Mouse (Mus musculus): ENCODE measurements around the gene Dlx2.

DNA sequence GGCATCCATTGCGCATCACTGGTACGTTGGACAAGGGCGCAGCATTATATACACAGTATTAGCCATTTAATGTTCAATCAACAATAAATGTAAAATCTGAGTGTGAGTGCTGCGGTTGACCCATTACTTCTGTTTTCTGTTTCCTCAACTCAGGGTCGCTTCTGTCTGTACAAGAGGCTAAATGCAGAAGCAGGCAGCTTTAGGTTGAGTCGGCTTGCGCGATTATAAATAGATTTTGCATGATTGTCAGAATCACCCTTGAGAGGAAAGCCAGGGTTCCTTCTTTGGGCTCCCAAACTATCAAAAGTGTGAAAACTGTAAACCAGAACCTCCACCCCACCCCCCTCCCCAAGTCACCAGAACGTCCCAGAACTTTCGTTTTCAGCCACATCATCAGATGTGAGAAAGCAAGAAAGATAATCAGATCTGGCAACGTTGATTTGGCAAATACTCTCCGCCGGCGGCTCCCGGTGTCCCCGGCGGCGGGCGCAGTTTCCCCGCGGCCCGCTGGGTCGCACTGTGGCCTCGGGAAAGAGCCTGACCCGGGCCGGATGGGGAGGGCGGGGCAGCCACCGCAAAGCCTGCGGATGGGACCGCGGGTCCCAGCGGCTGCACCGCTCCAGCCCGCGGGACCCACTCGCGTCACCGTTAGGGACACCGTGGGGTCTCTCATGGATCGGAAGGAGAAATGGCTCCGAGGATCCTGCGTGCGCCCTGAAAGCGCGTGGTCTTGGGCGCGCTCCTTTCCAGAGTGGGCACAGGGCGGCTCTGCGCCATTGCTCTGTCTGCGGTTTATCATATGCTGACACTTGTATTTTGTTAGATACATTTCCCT is 34.3 kb upstream of the Dlx2 start:
- peak; percentile 71 for TF ChIP-seq CTCF (IDR thresholded peaks at IDR 0.05)
- no peak for TF ChIP-seq EP300 (IDR thresholded peaks at IDR 0.05)
